Mouse (Mus musculus) activated CD4-positive, CD25-positive, alpha-beta regulatory T cell, adult 4 months (primary cell): ENCODE measurements around the gene Mycbp. TPM values are rescaled to one million over a fixed set of nuclear protein-coding genes. Genes with fewer than 3 reads are reported as not detected.
"Not testable (repeated sequence)": the region's sequence is repeated elsewhere in the genome, so short reads cannot be mapped to it uniquely, and the experiment has no call there.

Experiments used
- ATAC-seq: one replicate; pipeline ENCODE4 v1.8.0; 2017
- polyA plus RNA-seq, 2 experiments: library from polyadenylated mRNA; unstranded; fragments of 100-300 nt; shearing (Covaris generic); gene quantifications; one replicate each; pipeline ENCODE4 v1.2.1; 2017

Mycbp gene
- polyA plus RNA-seq: 10 to 100 TPM; 11.1 to 26.4 TPM

DNA sequence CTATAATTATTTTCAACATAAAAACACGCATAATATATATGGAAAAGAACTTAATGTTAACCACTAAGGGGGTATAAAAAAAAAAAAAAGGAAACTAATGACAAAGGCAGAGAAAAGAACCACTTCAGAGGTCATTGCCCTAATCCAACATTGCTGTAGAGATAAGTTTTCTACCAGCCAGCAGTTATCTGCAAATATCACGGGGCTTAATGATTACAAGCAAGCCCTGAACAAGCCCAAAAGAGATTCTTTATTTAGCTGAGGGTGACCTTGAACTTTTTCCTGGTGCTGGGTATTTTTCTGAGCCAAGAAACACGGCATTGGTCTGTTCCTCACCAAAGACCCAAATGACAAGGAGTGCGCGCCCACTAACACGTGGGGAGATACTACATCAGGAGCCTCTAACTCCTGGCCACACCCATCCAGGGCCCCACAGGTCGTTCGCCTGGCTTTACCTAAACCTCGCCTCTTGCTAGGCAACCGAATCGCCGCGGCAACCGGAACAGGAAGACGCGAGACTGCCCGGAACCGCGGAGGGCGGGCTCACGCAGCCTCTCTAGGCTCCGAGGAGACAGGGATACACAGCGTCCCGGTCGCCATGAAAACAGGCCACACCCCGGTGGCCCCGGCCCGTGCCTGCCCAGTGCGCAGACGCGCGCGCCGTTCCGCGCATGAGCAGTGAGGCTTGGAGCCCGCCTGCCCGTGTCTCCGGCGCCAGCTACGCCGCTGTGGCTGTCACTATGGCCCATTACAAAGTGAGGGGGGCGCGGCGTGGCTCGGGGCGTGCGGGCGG, at the start of gene Mycbp:
Mycbp (plus strand) TSS at position 500 of the 793 bp plus-strand sequence.
- peak; percentile 99 for ATAC-seq

DNA sequence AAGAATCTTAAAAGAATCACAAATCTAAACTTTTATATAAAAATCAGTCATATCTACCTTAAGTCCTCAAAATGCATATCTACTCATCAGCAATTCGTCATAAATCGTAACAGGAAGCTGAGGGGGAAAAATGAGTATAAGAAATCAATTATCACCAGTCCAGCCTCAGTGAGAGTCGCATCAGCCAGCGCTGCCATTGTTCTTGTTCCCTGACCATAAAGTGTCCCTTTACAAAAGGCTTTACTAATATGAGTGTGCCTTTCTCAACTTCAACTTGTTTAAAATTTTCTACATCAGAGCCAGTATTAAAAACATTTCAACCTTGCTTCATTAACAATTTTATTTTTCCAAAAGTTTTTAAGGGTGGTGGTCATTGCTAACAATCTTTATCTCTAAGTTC, 47.7 kb upstream of the Mycbp start:
- ATAC-seq: no peak

DNA sequence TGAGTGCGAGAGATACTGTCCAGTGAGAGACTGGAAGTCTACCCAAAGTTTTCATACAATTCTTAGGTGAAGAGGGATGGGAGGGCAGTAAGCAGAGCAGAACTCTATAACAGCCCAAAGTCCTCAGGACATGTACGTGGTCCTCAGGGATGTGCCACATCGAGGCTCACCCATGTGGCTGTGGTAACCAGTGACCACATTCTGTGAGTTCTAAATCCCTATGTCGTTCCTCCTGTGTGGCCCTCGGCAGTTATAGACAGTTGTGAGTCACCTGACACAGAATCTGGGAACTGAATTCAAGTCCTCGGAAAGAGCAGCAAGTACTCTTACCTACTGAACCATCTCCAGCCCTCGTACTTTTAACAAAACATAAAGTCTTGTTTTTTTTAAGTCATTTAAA, 46.5 kb upstream of the Mycbp start:
- no peak for ATAC-seq

DNA sequence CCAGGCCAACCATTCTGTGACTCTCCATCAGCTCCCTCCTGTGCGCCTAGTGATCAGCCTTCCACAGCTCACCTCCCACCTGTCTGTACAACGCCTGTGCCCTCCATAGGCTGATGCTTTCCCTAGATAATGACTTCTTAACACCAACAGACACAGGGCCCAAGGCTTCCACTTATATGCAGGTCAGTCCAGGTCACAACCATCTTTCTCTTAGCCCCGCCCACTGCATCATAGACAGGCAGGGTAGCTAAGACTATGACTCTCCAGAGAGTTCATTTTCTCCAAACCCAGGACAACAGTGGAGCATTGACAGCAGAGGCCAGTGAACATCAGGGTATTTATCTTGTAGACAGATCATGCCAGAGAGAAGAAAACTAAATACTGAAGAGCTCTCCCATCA, 45.3 kb upstream of the Mycbp start, which contains the start of gene 4933427I04Rik:
4933427I04Rik (plus strand) TSS at position 301 of the 400 bp plus-strand sequence.
- ATAC-seq: no peak

DNA sequence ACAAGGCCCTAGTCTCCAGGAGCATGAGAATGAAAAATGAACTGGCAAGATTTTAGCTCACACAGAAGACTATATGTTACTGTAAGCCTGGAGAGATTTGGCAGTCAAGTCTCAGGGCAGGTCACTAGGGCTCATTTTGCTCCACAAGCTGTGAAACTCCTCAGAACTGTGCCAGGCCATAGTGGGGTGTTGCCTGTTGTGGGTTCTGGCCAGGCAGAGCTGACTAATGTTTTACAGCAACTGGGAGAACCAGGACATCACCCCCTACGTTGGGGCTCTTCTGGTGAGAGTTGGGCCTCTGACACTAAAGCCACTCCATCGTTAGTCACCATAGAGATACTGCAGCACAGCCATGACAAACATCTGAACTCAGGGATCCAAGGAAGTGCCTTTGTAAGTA, 44.8 kb upstream of the Mycbp start:
- no peak for ATAC-seq

DNA sequence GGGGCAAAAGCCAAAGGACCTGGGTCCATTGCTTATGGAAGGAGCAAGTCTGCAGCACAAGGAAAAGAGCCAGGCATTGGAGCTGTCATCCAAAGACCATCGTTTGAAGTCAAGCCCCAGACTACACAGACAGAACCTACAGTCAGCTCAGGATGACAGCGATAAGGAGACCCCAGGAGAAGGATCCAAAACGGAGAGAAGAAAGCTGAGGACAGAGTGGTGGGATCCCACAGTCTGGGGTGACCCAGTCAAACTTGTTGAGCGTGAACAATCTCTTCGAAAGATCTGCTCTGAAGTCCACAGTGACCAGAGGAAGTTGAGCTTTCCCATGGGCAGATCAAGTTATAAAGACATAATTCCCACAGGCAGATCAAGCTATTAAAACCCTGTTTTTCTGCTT, 44.0 kb upstream of the Mycbp start:
- no peak for ATAC-seq

DNA sequence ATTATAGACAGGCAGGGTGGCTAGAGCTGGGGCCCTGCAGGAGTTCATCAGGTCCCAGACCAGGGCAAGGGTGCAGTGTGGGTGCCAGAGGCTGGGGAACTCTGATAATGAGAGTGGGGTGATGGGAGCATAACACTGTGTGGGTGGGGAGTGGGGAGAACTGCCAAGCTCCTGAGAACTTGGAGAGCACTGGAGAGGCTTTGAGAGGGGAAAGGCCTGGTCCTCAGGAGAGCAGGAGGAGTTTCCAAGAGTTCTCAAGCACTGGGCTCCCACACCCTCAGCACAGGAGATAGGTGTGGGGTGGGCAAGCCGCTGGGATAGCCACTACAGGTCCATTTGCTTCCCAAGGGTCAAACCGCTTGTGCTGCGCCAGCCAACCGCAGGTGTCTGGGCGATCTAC, 10.9 kb upstream of the Mycbp start:
- ATAC-seq: no peak

DNA sequence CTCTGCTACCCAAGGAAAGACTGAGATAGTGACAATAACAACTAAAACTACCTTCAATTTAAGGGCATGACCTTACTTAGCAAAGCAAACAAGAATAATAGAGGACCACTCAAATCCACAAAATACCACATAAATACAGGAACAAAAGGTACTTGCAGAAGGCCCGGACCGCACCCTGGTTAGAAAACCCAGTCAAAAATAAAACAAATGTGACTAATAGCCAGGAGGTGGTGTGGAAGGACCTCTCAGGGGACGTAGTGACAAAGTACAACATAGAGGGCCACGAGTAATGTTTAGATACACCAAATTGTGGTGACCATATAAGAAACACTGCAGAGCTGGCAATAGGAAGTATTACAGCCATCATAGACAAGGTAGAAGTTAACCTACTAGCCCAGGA, 10.3 kb upstream of the Mycbp start:
- no peak for ATAC-seq

DNA sequence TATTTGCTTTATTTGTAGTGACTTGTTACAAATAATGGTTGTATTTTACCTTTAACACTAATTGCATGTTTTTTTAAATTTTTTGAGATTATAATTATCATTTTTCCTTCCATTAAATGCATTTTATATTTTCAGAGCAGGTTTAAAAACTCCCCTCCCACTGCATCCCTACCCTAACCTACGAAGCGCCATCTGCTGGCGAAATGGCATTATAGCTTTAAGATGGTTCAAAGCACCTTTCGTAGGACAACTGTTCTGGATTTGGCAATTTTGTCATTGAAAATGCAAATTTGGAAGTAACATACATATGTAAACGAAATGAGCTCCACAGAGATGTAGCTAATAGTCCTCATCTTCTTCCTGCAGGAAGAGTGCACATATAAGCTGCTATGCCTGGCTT, 5.9 kb upstream of the Mycbp start:
- peak; percentile 61 for ATAC-seq

DNA sequence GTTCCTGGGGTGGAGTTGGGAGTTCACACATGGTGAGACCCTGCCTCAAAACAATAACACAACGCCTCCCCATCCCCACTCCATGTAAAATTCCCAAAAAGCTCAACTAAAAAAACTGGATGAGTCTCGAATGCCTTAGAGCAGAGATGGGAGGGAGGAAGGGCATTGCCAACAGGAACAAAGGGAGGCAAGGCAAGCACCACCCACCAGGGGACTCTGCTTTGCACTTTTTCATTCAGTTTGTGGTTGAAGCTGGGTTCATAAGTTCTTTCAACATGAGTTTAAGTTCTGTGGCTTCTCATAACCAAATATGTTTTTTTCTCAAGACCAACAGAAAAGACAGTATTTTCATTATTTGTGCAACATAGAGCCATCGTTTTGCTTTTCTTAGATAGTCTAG, 1.2 kb upstream of the Mycbp start:
- no peak for ATAC-seq

DNA sequence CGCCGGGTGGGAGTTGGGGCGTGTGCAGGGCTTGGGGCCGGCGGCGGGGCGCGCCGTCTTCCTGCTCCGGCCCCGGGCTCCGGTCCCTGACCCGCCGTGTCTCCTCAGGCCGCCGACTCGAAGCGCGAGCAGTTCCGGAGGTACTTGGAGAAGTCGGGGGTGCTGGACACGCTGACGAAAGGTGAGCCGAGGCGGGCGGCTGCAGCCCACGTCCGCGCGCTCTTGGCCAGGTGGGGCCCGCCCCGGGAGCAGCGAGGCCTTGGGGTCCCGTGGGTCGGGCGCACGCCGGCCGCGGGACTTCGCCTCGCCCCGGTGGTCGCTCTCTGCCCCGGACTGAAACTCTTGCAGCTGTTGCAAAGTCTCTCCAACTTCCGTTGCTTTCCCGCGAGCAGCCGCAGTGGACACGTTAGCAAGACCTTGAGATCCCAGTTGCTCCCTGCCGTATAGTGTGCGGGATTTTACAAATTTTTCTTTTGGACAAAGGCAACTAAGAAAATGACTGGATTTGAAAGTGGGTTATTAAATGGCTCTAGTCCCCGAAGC, 565 bp downstream of the Mycbp start:
- no peak for ATAC-seq

DNA sequence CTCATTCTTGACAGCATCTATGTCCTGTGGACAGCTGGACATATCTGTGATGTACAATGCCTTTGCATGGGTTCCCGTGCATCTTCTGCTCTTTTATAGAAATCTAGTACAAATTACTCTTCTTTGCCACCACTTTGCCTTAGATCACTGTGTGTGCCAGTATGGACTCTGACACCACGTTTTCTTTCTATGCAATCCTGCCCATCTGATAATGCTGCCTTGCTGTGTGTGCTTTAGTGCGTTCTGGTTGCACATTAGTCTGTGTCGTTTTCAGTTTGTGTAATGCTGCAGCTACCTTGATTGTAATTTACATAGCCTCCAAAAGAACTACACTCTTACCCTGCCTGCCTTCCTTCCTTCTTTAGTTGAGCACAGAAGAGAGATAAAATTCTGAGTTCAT, 6.9 kb downstream of the Mycbp start:
- no peak for ATAC-seq

DNA sequence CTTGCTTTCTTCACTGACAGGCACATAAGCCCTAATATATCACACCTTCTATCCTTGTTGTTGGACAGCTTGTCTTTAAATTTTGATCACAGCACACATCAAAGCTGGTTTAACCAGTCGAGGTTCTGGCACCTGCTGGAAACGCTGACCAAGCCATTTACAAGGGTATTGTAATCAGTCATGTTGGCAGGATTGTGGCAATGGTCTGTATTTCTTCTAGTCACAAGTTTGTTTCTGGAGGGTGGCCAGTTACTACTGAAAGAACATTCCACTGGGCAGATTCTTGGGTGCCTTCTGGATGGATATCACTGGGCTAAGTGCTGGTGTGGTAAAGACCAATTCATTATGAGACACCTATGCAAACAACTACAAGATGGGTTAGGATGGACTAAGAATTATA, 7.8 kb downstream of the Mycbp start:
- no peak for ATAC-seq

DNA sequence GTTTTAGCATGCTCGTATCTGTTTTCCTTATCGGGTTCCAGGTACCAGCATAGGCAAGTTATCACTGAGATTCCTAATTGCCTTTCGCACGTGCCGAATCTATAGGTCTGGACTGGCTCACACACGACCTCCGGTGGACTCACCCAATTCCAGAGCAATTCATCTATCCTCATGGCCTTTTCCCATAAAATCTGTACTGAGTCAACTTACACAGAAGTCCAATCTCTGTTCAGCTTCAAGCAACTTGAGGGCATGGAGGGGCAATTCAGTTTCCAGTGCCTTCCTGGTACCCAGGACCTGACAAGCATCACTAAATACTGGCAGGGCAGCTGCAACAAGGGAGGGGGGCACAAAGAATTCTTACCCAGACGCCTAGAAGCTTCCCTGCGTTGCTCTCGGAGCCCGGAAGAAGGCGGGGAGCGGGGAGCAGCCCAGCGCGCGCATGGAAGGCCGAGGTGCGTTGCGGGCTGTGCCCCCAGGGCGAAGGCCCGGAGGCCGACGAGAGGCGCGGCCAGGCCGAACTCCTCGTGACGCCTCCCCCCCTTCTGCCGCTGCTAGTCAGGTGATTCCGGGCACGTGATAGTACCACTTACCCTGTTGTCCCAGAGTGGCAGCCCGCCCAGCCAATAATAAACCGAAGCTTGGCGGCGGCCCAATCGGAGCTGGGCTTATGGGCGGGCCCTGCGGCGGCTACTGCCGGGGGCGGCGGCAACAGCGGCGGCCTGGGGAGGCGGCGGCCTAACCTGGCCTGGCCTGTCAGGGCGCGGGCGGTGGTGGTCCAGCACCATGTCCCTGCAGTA, 12.3 kb downstream of the Mycbp start, which contains the start of gene Rragc:
Rragc (plus strand) TSS at position 699 of the 800 bp plus-strand sequence.
- peak; percentile 99 for ATAC-seq

DNA sequence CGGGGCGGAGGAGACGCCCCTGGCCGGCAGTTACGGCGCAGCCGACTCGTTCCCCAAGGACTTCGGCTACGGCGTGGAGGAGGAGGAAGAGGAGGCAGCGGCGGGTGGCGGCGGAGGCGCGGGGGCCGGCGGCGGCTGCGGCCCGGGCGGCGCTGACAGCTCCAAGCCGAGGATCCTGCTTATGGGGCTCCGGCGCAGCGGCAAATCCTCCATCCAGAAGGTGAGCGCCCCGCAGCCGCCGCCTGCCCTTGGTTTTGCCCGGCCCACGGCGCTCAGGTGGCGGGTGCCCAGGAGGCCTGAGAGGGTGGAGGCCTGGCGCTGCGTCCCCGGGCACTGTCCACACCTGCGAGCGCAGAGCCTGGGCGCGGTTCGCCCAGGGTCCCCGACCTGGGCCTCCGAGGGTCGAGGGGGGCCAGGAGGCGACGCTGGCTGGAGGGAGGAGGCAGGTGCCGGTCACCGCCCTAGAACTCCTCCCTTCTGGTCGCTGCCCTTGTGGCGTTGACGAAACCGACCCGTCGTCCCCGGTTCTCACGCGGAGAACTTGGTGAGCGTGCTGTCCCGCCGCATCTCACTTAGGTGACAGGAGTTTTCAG, 13.0 kb downstream of the Mycbp start, which contains the start of gene 4930535I16Rik:
4930535I16Rik (minus strand) TSS at position 475 of the 593 bp plus-strand sequence.
- peak; percentile 45 for ATAC-seq

DNA sequence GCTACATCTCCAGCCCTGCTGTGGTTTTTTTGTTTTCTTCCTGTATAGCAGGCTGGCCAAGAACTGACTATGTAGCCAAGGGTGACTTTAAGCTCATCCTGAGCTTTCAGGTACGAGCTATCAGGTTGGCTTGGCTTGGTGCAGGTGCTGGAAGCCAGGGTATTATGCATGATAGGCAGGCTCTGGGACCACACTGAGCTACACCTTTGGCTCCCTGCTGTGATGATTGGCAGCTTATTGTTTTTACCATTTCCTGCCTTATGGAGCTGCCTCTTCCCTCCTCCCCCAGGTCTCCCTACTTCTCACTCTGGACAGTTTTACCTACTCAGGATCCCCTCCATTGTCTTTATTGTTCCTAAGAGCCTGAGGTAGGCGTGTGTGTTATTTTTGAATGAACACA, 14.2 kb downstream of the Mycbp start:
- no peak for ATAC-seq

DNA sequence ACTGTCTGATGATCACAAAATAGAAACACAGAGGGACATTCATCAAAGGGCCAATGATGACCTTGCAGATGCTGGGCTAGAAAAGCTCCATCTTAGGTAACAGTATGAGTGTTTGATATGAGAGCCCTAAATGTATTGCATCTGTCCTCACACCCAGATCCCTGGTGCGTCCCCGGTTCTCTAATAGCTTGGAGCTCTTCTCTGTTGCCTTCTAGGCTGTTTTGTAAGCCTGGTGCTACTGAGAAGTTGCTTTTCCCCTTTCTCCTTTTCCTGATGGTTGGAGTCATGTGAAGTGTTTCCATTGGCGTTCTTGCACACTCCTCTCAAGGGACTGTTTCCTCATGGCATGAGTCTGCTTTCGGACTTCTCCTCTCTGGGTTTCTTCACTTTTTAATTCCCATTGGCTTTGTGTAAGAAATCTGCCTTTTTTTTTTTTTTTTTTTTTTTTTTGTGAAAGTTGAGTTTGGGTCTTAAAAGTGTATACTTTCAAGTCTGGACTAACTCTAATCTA, 16.5 kb downstream of the Mycbp start:
- no peak for ATAC-seq

DNA sequence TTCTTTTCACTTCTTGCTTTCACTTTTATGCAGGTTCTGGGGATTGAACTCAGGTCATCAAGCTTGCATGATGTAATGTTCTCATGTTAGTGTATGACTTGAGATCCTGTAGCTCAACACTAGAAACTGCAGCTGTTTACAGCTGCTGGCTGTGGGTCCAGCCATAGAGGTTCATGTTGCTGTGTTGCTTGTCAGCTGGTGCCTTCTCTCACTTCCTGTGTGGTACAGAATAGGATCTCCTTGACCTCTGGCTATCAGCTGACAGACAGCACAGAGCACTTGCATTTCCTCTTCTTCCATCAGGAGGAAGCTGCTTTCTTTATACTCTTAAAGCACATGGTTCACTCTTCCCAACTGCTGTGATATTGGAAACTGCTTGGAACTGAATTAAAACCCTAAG, 23.3 kb downstream of the Mycbp start:
- no peak for ATAC-seq

DNA sequence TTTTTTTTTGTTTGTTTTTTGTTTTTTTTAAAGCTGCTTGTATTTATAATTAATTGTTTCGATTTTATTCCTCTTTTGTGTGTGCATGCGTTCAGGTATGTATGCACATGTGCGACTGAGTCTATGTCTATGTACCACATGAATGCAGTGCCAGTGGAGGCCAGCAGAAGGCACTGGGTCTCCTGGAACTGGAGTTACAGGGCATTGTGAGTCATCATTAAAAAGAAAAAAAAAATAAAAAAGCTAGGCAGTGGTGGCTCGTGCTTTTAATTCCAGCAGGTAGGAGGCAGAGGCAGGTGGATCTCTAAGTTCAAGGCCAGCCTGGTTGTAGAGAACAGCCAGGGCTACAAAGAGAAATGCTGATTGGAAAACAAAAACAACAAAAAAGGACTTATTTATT, 25.4 kb downstream of the Mycbp start:
- ATAC-seq: no peak

DNA sequence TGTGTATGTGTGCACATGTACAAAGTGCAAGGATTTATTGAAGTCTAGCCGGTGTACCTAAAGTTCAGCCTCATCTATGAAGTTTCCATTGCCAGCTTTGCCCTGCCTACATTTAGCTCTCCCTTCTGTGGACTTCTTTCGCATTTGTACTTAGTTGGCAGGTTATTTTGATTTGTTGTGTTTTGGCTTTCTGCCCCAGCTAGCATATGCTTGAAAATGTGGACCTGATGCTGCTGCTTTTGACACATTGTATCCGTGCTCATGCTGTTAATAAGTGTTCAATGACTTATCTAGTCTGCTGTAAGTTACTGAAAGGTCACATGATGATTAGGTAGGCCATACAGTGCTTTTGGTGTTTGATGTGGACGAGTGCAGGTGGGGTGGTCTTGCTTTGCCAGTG, 29.7 kb downstream of the Mycbp start:
- no peak for ATAC-seq

DNA sequence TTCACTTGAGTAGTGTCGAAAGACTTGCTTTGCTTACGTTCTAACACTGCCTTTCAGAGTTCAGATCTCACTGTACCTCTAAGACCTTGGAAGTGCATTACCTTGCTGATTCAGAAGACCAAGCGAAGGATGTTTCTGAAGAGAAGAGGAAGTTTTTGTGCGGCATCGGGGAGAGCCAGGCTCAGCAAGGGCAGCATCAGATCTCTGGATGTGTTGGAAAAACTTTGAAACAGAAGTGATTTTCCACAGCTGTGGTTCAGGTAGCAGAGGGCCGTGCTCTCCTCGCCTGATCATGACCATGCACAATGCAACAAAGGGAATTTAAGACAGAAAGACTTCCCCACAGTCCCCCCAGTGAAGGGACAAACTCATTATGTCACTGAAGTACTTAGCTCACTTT, 31.4 kb downstream of the Mycbp start:
- no peak for ATAC-seq

DNA sequence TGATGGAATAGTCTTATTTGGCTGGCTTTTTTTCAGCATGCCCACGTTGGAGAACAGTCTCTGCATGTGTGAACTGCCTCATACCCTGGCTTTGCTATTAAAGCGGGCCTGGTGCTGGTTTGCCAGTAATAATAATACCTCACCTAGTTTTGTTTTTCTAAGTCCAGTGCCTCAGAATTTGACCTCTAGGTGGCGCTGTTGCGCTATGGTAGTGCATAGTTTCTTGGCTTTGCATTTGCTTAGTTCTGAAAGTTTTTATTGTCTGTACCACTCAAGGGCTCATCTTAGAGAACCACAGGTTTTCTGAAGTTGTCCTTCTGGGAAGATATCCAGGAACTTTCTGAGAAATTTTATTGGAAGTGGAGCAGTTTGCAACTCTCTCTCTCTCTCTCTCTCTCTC, 35.2 kb downstream of the Mycbp start:
- no peak for ATAC-seq

DNA sequence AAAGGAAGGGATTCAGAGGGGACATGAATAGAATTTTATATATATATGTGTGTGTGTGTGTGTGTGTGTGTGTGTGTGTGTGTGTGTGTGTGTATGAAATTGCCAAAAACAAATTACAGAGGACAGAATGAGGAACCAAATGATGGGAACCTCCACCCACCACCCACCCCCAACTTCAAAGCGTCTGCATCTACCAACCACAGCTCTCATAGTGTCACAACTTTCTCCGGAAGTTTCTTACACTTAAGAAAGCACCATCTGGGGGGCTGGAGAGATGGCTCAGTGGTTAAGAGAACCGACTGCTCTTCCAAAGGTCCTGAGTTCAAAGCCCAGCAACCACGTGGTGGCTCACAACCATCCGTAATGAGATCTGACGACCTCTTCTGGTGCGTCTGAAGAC, 36.2 kb downstream of the Mycbp start:
- ATAC-seq: not testable (repeated sequence)
